Mouse (Mus musculus): Measurements from ENCODE around the gene Ly86. TPM values are rescaled to one million over a fixed set of nuclear protein-coding genes. Genes with fewer than 3 reads are reported as not detected.
A peak's percentile ranks its signal among the peaks of the same experiment; 100 is the strongest.

The Ly86 gene
- polyA plus RNA-seq, 1 experiment, result 24.3 TPM

DNA sequence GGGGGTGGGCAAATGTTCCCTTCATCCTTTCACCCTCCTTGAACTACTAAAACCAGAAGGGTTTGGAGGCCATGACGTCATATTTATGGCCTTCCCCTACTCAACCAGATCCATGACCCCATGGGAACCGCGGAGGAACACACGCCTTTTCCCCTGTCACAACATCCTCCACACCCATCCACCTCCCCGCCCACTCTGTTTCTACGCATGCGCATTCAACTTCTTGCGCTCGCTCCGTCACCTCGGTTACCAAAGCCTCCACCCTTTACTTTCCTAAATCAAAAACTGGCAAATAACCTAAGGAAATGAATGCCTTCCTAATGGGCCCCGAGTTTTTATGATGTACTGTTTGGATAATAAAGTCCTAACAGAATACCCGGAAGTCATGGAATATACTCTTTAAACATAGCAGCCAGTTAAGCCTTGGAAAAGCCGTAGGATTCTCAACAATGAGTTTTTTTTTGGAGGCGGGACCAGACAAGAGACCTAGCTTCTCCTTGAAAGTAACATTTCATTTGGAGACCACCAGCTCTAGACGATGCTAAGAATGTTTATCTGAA lies 101.8 kb downstream of the Ly86 start:
- H3K4me1 ChIP-seq (ENCODE audit: control insufficient read depth, insufficient read depth, low read length), result peaks cover 3% of the 10 kb centered on the region
- H3K4me3 ChIP-seq (ENCODE audit: insufficient read depth, low read length), result no peak overlapping the region
- no peak overlapping the region for H3K27ac ChIP-seq (ENCODE audit: insufficient read depth, low read length)
- TF ChIP-seq CTCF (IDR thresholded peaks at IDR 0.05; ENCODE audit: extremely low read depth, insufficient read depth, low read length) (no peak), POLR2A (IDR thresholded peaks at IDR 0.05; ENCODE audit: extremely low read depth, insufficient read depth, low read length) (no peak)

DNA sequence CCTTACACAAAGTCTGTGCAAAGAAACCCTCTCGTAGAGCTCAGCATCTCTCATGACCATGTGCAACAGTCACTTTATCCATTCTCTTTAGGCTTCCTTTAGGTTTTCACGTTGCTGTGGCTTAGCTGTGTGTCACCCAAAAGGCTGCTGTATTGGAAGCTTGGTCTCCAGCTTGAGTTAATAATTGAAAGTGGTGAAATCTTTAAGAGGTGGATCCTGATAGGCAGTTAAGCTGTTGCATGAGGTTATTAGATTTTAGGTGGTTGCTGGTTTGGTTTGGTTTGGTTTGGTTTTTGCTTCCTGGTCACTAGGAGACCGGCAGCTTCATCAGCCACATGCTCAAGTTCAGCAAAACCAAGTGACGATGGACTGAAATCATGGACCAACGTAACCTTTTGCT lies 106.0 kb downstream of the Ly86 start:
- Histone ChIP-seq H3K4me3 (ENCODE audit: insufficient read depth, low read length) (no peak overlapping the region), H3K27ac (ENCODE audit: insufficient read depth, low read length) (peak overlapping the region; percentile 44; the same call in 1 of the 2 replicates), H3K4me1 (ENCODE audit: control insufficient read depth, insufficient read depth, low read length) (peaks cover 5% of the 10 kb centered on the region)
- TF ChIP-seq POLR2A (IDR thresholded peaks at IDR 0.05; ENCODE audit: extremely low read depth, insufficient read depth, low read length) (no peak), CTCF (IDR thresholded peaks at IDR 0.05; ENCODE audit: extremely low read depth, insufficient read depth, low read length) (no peak)

DNA sequence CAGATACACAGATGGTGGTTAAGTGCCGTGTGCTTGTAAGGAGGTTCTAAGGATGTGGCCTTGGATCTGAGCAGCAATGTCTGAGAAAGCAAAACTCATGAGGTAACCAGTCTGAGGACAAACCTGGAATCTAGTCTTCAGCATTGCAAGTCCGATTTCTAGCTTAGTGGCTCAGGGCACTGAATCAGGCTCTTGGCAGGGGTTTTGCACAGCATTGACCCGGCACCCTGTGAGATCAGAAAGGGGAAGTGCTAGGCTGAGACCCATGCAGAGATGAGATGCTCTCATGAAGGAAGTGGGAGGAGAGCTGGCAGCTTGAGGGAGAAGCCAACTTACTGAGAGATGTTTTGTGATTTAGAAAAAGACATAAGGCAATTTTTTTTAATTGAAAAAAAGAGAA lies 106.5 kb downstream of the Ly86 start:
- Histone ChIP-seq H3K4me1 (ENCODE audit: control insufficient read depth, insufficient read depth, low read length) (peaks cover 5% of the 10 kb centered on the region), H3K27ac (ENCODE audit: insufficient read depth, low read length) (peak overlapping the region; percentile 44; the same call in 1 of the 2 replicates), H3K4me3 (ENCODE audit: insufficient read depth, low read length) (no peak overlapping the region)
- TF ChIP-seq POLR2A (IDR thresholded peaks at IDR 0.05; ENCODE audit: extremely low read depth, insufficient read depth, low read length) (no peak), CTCF (IDR thresholded peaks at IDR 0.05; ENCODE audit: extremely low read depth, insufficient read depth, low read length) (no peak)

DNA sequence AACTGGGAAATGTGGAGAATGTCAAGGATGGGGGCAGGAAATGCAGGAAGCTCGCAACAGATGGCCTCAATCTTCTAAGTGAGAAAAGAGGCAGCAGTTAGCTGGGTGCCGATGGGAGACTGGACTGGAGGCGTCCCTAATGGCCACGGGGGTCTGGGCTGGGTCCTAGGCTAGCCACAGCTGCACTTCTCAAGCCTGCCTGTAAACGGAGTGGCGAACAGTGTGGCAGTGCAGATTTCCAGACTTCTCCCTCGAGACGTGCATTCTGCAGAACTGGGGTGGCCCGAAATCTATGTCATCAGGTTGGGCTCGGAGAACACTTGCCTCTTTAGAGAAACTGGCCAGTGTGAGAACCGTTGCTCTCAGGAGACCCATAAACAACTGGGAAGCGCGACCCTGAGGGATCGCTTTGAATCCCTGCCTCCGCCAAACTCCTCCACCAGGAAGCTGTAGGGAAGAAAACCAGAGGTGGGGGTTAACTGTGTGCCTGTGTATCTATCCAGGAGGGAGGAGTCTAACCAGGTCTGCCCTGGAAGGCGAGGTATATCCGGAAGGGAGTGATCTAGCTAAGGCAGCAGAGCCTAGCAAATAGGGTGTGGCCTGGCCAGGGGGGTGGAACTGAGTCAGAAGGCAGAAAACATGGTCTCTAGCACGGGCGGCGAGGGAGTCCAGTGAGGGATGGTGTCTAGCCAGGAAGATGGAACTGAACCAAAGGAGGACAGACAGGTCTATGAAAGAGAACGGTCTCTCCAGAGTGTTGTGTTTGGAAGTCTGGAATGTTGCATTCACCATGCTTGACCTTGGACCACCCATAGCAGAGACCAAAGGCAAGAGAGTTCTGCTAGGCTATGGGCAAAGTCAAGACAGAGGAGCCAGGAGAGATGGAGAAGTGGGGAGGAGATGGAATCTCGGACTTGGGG lies 107.3 kb downstream of the Ly86 start:
- TF ChIP-seq CTCF (IDR thresholded peaks at IDR 0.05; ENCODE audit: extremely low read depth, insufficient read depth, low read length), result 0 out of 2 replicates have a peak, but pooled peaks have one; percentile 12
- 0 out of 2 replicates have a peak, but pooled peaks have one; percentile 25 for TF ChIP-seq POLR2A (IDR thresholded peaks at IDR 0.05; ENCODE audit: extremely low read depth, insufficient read depth, low read length)
- Histone ChIP-seq H3K4me3 (ENCODE audit: insufficient read depth, low read length) (peak overlapping the region; percentile 11), H3K27ac (ENCODE audit: insufficient read depth, low read length) (peak overlapping the region; percentile 55), H3K4me1 (ENCODE audit: control insufficient read depth, insufficient read depth, low read length) (peaks cover 5% of the 10 kb centered on the region)

DNA sequence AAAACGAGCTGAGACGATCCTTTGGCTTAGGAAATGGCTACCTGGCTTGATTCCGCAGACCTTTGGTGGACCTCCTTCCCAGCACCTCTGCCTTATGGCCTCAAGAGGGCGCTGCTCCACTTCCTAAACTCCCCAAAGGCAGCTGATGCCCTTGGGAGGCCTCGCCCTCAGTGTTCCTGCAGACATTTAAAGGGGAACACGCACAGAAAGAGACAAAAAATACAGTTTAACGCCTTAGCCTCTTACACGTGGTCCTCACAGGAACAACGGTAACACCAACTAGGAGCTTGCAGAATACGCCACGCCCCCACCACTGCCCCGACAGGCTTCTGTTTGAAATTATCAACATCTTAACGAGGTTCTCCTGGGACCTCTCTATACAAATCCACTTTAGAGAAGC lies 108.2 kb downstream of the Ly86 start:
- peak; percentile 90 for TF ChIP-seq CTCF (IDR thresholded peaks at IDR 0.05; ENCODE audit: extremely low read depth, insufficient read depth, low read length)
- TF ChIP-seq POLR2A (IDR thresholded peaks at IDR 0.05; ENCODE audit: extremely low read depth, insufficient read depth, low read length), result no peak
- no peak overlapping the region for H3K27ac ChIP-seq (ENCODE audit: insufficient read depth, low read length)
- no peak overlapping the region for H3K4me3 ChIP-seq (ENCODE audit: insufficient read depth, low read length)
- peaks cover 5% of the 10 kb centered on the region for H3K4me1 ChIP-seq (ENCODE audit: control insufficient read depth, insufficient read depth, low read length)

DNA sequence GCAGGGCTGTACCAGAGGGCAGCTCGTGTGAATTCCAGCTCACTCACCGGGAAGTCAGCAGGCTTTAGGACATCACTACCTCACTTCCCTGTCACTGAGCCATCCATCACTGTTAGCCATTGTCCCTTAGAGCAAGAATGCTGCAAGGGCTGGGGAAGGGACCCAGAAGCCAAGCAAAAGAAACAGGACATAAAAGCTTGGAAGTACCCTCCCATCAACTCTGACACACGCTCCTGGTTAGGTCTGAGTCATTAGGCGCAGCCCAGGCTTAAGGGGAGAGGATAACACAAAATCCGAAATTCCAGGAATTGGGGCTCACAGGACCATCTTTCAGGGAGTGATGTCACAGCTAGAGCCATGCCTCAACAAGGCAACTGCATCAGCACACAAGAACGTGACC lies 109.3 kb downstream of the Ly86 start:
- Histone ChIP-seq H3K27ac (ENCODE audit: insufficient read depth, low read length) (no peak overlapping the region), H3K4me3 (ENCODE audit: insufficient read depth, low read length) (no peak overlapping the region), H3K4me1 (ENCODE audit: control insufficient read depth, insufficient read depth, low read length) (peaks cover 5% of the 10 kb centered on the region)
- TF ChIP-seq CTCF (IDR thresholded peaks at IDR 0.05; ENCODE audit: extremely low read depth, insufficient read depth, low read length), result no peak
- TF ChIP-seq POLR2A (IDR thresholded peaks at IDR 0.05; ENCODE audit: extremely low read depth, insufficient read depth, low read length), result no peak

DNA sequence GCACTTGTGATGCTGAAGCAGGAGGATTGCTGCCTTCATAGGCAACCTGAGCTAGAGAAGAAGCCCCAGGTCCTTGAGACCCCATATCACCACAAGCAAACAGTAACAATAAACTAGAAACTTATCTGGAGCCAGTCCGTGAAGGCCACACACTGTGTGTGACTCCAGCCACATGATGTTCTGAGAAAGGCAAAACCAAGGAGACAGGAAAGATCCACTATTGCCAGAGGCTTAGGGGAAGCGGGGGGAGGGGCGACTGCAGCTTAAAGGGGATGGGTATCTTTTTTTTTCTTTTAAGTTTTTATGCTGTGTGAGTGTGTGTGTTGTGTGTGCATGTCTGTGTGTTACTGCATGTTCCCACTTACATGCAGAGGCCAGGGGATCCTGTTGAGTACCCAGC lies 110.6 kb downstream of the Ly86 start:
- no peak for TF ChIP-seq POLR2A (IDR thresholded peaks at IDR 0.05; ENCODE audit: extremely low read depth, insufficient read depth, low read length)
- TF ChIP-seq CTCF (IDR thresholded peaks at IDR 0.05; ENCODE audit: extremely low read depth, insufficient read depth, low read length), result no peak
- peaks cover 5% of the 10 kb centered on the region for H3K4me1 ChIP-seq (ENCODE audit: control insufficient read depth, insufficient read depth, low read length)
- no peak overlapping the region for H3K4me3 ChIP-seq (ENCODE audit: insufficient read depth, low read length)
- no peak overlapping the region for H3K27ac ChIP-seq (ENCODE audit: insufficient read depth, low read length)

DNA sequence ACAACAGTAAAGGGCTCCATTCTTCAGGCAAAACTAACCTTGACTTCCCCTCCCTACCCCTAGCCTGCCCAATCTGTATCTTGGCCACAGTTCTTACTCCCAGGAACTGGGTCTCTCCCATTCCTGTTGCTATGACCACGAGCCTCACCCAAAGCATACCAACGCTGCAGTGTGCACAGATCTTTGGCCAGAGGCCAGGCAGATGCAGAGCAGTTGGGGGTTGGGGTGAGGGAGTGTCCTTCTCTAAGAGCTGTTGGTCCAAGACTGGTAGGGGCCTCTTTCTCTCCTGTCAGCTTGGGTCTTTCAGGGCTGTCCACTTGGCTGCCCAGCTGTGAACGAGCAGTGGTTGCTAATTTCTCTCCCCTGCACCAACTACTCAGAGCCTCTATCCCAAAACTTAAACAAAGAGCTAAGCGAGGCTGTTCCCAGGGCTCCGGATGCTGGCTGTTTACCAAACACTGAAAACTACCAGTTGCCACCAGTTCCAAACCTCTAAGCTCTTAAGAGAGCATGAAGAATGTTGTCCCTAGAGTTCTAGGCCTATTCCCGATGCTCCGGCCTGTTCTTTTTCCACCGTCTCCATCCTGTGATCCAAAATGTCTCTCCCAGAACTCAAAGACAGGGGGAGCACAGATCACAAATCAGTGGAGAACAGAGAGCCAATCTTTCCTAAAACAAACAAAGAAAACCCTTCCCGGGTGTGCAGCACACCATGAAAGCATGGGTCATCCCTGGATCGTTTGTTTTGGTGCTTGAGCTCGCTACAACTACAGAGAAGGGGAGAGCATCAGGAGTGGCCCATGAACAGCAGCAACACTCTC lies 112.2 kb downstream of the Ly86 start:
- H3K4me3 ChIP-seq (ENCODE audit: insufficient read depth, low read length), result no peak overlapping the region
- H3K4me1 ChIP-seq (ENCODE audit: control insufficient read depth, insufficient read depth, low read length), result peaks cover 4% of the 10 kb centered on the region
- no peak overlapping the region for H3K27ac ChIP-seq (ENCODE audit: insufficient read depth, low read length)
- no peak for TF ChIP-seq POLR2A (IDR thresholded peaks at IDR 0.05; ENCODE audit: extremely low read depth, insufficient read depth, low read length)
- no peak for TF ChIP-seq CTCF (IDR thresholded peaks at IDR 0.05; ENCODE audit: extremely low read depth, insufficient read depth, low read length)

DNA sequence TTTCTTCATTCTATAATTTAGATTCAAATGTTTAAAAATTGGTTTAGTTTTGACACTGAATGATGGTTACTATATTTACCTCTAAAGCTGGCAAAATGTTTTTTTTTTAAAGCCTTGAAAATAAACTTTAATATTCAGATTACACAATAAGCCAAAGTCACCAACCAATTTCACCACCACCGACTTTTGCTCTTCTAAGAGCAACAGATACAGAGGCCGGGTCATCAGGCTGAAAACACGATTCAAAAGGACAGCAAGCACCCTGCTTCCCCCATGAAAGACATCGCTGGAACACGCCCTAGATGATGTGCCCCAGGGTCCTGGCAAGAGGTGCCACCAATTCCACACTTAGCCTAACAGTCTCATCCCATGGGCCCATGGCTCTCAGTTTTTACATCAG lies 113.5 kb downstream of the Ly86 start:
- peaks cover 2% of the 10 kb centered on the region; the same call in 1 of the 2 replicates for H3K4me1 ChIP-seq (ENCODE audit: control insufficient read depth, insufficient read depth, low read length)
- TF ChIP-seq POLR2A (IDR thresholded peaks at IDR 0.05; ENCODE audit: extremely low read depth, insufficient read depth, low read length) (no peak), CTCF (IDR thresholded peaks at IDR 0.05; ENCODE audit: extremely low read depth, insufficient read depth, low read length) (no peak)
- no peak overlapping the region for H3K4me3 ChIP-seq (ENCODE audit: insufficient read depth, low read length)
- H3K27ac ChIP-seq (ENCODE audit: insufficient read depth, low read length), result no peak overlapping the region
